Mouse (Mus musculus): ENCODE data around the gene Pde10a. TPM values are rescaled to one million over a fixed set of nuclear protein-coding genes. Genes with fewer than 3 reads are reported as not detected.

The Pde10a gene
- total RNA-seq, 2 experiments from 2014 or later, result 0.77 TPM; not detected in 1

DNA sequence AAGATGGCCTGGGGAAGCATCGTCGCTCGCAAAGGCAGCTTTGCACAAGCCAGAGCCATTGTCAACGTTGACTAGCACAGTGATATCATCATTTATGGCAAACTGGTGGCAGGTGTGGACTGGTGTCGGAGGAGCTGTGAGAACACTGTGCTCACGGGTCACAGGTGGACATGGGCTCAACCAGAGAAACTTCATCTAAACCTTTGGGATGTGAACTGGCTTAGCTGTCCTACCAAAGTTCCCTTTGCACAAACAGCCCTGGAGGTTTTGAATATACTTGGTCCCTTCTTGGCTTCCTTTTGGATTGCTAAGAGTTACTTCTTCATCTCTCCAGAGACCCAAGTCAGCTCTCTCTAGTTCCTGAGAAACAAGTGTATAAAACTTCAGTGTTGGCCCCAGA is 41.7 kb downstream of the Pde10a start, which contains the start of gene Gm17087:
Gene Gm17087 (minus strand): TSS at position 101 of the 400 bp plus-strand sequence.
- ATAC-seq (replicated peaks; ENCODE audit: low FRiP score, poor library complexity, severe bottlenecking), result no peak

DNA sequence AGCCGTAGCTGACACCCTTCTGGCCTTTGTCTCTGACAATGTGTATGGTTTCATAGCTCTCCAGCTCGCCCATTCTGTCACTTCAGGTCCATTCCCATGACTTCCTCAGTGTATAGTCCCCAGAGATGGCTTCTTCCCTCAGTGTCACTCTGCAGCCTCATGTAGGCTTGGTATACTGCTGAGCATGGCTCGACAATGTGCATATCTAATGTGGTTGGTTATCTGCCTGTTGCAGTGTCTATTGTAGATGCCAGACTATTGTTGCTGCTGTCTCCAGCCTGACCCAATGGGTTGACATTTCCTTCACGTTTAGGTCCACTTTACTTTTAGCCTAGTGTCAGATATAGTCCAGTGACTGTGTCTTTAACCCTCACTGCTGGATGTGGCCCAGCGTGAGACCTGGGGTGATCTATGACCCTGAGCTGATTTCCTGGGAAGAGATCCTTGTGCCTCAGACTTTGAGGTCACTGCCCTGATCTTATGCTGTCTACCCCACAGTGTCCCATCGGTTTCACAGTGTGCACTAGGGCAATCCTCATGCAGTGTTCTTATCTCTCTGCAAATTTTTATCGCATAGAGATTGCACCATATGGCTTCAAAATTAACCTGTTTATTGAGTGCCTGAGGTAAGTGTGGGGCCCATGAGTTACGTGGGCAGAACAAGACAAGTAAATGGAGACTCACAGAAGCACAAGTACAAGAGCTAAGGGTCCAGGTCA is 48.5 kb downstream of the Pde10a start:
- no peak for ATAC-seq (replicated peaks; ENCODE audit: low FRiP score, poor library complexity, severe bottlenecking)

DNA sequence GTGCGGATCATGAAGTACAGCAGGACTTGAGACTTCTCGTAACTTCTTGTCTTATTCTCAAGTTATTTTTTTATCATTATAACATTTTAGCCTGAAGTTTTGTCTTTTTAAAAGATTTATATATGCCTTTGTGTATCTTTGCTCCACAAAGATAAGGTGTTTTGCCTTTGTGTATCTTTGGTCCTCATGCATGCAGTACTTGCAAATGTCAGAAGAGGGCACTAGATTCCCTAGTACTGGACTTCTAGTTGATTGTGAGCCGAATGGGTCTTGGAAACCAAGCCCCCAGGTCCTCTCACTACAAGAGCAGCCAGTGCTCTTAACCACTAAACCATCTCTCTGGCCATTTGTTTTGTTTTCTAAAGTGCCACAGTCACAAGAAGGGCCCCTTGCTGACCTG is 55.2 kb downstream of the Pde10a start:
- ATAC-seq (replicated peaks; ENCODE audit: low FRiP score, poor library complexity, severe bottlenecking), result no peak

DNA sequence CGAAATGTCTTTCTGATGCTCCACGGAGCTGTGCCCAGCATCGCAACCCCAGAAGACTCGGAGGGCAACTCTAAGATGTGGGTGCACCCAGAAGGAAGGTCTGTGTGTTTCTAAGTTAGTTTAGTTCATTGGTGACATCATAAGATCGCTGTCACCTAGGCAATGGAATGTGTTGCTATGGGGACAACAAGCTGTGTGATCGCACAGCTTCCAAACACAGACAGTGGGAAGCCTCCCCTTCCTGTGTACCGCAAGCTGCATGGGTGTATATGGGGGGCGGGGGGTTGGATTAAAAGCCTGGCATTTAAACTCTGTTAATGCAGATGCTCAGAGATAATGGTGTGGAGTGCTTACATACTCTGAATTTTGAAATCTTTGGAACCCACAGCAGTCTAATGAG is 56.4 kb downstream of the Pde10a start:
- no peak for ATAC-seq (replicated peaks; ENCODE audit: low FRiP score, poor library complexity, severe bottlenecking)

DNA sequence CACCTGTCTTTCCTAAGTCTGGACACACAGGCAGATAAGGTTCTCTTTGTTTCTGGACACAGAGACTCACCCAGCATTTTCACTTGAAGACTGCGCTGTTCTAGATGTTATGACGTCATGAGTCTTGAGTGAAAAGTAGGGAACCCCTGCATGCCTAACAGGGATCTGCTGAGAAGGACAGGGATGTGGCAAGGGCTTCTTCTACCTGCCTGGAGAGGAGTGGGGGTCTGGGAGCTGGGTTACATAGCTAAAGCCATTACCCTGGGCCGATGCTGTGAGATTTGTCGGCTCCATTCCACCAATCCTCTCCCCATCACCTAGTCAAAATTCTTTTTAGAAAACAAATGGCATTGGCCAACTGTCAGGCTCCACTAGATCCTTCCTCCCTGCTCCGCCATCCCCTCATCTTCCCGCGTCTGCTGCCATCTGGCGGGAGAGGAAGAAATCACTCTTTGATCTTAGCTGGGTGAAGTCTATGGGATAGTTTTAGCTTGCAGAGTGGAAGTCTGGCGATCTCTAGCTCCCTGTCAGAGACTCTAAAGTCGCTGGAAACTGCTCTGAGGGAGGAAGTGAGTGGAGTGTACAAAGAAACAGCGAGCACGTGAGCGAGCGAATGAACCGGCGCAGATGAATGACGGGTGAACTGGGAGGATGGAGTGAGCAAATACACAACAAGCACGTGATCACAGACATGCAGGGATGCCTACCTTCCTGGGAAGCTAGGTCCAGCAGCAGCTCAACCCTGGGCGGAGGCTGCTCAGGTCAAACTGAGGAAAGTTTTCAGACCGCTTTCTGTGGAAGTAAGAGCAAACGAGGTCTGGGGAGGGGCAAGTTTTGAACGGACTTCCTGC is 67.5 kb downstream of the Pde10a start:
- no peak for ATAC-seq (replicated peaks; ENCODE audit: low FRiP score, poor library complexity, severe bottlenecking)

DNA sequence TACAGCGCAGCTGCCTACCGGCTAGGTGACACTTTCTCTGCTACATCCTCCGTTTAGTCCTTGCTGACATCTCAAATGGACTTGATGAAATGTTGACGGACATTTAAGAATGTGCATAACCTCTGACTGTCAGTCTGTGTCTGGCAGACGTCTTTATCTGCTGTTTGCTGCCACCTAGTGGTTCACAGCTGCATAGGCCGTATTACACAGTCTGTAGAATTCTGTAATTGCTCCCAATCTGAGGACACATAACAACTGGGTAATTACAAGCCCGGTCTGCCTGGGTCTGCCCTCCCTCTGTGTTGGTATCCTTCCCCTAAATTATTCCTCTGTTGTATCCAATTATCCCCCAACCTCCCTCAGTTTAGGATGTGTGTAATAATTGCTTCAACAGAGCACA is 72.6 kb downstream of the Pde10a start:
- ATAC-seq (replicated peaks; ENCODE audit: low FRiP score, poor library complexity, severe bottlenecking), result peak; percentile 79

DNA sequence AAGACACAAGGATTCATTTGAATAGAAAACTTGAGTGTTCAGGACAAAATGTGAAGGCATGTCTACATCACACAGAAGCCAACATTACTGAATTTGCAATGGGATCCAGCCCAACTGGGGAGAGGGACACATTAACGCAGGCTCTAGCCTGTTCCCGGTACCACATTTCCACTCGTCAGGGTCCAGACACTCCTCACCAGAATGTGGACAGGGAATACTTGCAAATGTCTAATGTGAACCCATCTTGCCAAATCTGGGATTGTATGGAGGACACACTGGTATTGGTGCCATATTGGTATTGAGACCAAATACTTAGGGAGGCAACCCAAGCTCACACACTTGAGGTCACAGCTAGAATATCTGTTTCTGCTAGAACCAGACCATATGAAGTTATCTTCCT is 77.8 kb downstream of the Pde10a start:
- no peak for ATAC-seq (replicated peaks; ENCODE audit: low FRiP score, poor library complexity, severe bottlenecking)

DNA sequence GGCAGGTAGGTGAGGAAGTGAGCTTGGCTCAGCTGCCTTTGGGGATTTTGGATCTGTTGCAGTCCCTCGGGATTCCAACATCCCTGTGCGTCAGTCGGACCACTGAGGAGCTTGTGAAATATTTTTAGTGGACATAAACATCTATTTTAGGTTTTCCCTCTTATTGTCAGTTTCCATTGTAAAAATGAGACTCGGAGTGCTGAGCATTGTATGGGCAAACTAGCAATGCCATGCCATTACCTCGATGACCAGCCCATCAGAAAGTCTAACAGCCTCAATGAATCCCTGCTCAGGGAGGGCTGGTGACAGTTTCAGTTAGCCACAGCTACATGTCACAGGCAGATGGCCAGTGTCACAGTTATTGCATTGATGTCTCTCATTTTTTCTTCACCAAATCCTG is 80.7 kb downstream of the Pde10a start:
- no peak for ATAC-seq (replicated peaks; ENCODE audit: low FRiP score, poor library complexity, severe bottlenecking)

DNA sequence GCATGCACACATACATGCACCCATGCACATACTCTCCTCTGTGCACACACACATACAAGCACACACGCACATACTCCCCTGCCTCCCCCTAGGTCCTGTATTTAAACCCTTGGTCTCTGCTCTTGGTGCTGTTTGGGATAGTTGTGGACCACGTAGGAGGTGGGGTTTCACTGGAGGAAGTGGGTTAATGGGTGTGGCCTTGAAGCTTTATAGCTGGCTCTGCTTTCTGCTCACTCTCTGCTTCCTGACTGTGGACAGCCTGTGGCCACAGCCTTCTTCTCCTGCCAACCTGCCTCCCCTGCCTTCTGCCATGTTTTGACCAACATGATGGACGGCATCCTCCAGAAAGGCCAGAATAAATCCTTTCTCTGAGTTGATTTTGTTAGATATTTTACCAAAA is 81.5 kb downstream of the Pde10a start:
- ATAC-seq (replicated peaks; ENCODE audit: low FRiP score, poor library complexity, severe bottlenecking), result no peak

DNA sequence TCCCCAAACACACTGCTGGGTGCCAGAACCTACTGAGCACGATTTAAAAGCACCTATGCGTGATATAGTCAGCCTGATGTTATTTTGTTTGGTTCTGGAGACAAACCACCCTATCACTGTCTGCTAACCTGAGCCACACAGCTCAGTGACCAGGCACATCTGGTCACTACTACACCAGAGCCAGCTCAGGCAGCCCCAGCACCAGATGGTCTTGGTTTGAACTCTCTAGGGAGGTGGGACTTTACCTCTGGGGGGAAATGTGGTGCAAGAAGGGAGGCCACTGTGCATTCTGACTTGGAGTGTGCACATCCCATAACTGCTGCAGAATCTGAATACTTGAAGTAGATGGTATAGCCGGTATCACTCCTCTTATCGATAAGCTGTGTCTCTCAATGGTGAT is 86.7 kb downstream of the Pde10a start:
- no peak for ATAC-seq (replicated peaks; ENCODE audit: low FRiP score, poor library complexity, severe bottlenecking)

DNA sequence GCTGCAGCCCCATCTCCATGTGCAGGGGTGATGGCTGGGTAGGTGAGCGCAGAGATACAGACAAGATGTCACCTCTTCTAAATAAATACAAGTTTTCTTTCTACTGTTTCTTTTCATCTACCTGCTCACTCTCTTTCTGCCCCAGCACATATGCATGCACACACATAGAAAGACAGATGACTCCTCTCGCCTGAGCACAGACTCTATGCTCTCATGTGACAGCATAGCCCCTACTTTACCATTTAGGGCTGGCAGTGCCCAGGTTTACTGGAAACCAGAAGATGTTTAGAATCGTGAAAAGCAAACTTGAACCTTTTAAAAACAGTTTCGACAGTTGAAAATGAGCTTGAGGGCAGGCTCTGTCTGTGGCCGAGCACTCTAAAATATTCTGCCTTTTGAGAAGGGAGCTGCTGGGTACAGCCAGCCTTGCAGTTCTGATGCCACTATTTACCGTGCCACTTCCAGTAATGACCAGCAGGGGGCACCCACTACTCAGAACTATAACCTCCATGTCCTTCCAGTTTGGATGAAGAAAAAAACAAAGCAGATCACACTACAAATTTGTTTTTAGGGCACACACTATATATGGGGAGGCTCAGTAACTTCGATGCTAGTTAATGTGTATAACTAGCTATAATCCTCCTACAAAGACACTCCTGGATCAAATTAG is 88.8 kb downstream of the Pde10a start:
- peak; percentile 74 for ATAC-seq (replicated peaks; ENCODE audit: low FRiP score, poor library complexity, severe bottlenecking)

DNA sequence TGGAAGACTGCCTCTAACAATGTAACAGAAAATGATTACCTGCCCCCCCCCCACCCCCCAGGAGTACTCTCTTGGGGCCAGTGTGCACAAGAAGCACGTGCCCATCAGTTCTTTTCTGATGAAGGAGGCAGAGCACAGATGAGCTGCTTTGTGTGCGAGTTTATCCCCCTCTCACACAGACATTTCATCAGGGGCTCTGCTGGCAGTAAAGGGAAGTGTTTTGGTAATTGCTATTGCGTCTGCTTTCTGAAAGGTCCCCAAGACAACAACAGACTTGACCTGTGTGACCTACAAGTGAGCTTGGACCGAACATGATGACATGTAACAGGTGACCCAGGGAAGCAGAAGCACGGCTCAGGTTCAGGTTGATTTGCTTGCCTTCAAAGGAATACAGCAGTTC is 95.2 kb downstream of the Pde10a start:
- no peak for ATAC-seq (replicated peaks; ENCODE audit: low FRiP score, poor library complexity, severe bottlenecking)

DNA sequence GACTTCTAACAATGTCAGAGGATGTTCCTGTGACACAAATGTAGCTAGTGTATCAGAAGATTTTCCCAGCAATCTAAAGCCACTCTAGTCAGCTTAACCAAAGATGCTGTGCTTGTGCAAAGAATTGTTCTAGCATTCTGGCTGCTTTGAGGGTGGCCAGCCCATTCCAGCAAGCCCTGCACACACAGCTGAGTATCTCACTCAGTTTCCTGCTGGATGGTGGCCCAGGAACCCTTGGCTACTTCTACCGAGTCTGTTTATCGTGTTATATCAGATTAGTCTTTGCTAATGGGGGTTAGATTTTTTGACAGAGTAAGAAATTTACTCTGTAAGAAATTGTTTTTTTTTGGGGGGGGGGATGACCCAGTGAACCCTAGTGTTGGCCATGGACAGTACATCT is 95.9 kb downstream of the Pde10a start:
- no peak for ATAC-seq (replicated peaks; ENCODE audit: low FRiP score, poor library complexity, severe bottlenecking)

DNA sequence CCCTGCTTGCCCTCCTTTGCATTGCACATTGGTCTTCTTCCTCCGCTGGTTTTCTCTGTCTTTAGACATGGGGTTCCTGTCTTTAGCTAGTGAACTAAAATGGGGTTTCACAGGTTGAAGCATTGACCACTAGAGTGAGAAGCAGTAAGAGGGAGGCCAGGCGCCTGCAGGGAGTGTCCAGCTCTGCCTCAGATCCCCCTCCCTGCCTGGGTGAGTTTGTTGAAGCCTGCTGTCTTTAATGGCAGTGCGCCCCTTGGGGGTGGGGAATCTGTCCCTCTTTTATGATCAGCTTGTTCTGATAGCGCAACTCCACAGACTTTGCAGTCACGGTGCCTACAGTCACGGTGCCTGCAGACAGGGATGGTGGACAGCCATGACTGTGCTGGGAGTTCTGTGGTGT is 96.7 kb downstream of the Pde10a start:
- no peak for ATAC-seq (replicated peaks; ENCODE audit: low FRiP score, poor library complexity, severe bottlenecking)

DNA sequence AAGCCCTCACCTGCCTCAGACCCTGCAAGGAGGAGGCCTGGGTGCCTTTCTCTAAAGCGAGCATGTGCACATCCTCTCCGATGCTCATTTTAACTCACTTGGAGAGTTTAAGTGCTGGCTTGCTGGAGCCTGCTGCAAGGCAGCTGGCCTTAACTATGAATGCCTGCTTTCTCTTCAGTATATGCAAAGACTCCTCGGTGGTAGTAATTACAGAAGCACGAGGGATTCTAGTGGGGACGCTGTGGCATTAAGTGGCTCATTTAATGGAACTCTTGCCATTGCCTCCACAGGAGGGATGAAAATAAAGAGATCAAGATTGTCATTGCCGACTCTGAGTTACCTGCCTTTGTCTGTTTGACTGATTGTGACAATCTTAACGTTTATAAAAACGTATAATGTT is 101.2 kb downstream of the Pde10a start:
- ATAC-seq (replicated peaks; ENCODE audit: low FRiP score, poor library complexity, severe bottlenecking), result no peak

DNA sequence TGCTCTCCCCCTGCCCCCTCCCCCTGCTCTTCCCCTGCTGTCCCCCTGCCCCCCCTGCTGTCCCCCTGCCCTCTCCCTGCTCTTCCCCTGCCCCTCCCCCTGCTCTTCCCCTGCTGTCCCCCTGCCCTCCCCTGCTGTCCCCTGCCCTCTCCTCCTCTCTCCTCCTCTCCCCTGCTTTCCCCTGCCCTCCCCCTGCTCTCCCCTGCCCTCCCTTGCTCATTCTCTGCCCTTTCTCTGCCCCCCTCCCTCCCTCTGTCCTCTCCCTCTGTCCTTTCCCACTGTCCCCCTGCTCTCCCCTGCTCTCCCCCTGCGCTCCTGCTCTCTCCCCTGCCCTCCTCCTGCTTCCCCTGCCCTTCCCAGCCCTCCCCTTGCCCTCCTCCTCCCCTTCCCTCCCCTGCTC is 106.5 kb downstream of the Pde10a start:
- no peak for ATAC-seq (replicated peaks; ENCODE audit: low FRiP score, poor library complexity, severe bottlenecking)

DNA sequence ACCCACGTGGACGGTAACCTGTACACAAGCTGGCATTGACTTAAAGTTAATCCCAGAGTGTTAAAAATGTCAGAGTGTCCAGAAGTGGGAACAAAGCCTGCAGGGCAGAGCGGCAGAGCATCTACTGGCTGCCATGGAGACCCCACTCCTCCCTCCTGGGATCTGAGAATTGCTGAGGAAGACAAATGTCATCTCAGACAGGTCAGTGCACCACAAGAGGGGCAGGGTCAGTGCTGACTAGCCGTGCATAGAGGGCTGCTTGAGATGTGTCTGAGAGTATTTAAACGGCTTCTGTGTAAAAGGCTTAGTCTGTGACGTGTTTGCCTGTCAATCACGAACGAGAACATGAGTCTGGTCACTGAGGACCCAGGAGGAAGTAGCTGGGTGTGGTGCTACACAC is 108.4 kb downstream of the Pde10a start:
- no peak for ATAC-seq (replicated peaks; ENCODE audit: low FRiP score, poor library complexity, severe bottlenecking)

DNA sequence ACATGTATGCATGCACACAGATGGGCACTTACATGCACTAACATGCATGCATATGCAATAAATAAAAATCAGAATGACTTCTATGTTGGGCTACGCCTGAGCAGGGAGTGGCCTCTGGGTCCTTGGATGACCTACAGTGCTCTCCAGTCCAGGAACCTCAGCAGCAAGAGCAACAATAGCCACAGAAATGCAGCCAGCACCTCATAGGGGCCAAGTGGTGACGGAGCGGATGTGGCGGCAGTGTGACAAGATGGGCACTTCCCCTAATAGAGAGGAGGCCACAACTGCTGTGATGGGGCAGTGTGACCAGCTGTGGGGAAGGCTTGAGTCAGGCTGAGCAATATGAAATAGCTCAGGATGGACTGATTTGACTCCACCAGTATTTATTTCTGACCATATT is 109.3 kb downstream of the Pde10a start:
- ATAC-seq (replicated peaks; ENCODE audit: low FRiP score, poor library complexity, severe bottlenecking), result no peak

DNA sequence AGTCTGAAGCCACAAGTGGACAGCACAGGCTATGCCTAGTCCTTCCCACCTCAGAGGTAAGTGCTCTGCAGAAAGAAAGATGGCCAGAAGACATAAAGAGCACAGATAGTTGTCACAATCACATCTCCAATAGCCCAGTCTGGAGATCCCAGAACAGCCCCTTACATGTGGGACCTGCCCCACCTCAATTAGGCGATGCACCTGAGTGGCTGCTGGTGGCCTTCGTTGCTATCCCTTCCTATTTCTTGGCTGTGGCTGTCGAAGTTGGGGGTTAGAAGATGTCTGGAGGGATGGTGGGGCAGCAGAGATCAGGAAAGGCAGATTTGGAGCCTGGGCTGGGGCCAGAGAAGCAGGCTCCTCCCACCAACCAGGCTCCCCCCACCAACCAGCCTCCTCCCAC is 111.1 kb downstream of the Pde10a start:
- ATAC-seq (replicated peaks; ENCODE audit: low FRiP score, poor library complexity, severe bottlenecking), result no peak

DNA sequence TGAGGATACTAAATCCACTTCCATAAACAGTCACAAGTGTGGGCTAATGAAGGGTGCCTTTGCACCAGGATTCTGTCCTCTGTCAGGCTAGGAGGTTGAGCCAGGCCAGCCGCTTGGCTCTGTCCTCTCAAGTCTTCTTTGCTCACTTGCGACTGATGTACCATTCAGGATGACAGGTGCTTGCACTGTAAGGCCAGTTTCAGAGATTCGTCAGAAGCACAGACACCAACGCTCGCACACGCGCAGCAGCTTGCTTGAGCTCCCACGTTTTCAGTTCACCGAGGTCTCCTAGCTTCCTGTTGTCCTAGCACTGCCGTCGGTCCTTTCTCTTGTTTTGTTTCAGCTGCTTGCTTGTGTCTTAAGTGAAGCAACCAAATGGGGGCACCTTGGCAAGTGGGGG is 111.5 kb downstream of the Pde10a start:
- ATAC-seq (replicated peaks; ENCODE audit: low FRiP score, poor library complexity, severe bottlenecking), result no peak

DNA sequence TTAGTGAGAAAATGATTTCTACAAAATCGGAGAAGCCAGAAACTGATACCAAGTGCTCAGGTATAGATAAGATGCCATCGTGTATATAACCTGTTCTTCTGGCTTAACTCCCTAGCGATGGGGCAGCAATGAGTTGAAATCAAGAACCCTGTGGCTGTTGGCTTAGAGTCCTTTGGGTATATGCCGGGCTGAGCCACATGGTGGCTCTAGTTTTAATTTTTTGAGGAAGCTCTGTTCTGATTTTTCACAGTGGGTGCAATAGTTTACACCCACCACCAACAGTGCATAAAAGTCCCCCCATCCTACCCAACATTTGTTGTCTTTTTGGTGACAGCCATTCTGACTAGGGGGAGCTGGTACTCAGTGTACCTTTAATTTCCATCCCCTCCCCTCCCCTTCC is 112.0 kb downstream of the Pde10a start:
- ATAC-seq (replicated peaks; ENCODE audit: low FRiP score, poor library complexity, severe bottlenecking), result no peak

Data from erythroblast, adult 5-6 weeks (primary cell).